Mouse (Mus musculus) left cerebral cortex, postnatal 25 days (tissue): ENCODE measurements around the gene Rab9. TPM values are rescaled to one million over a fixed set of nuclear protein-coding genes. Genes with fewer than 3 reads are reported as not detected.
"Not testable (repeated sequence)": the region's sequence is repeated elsewhere in the genome, so short reads cannot be mapped to it uniquely, and the experiment has no call there.

Experiments used
- DNase-seq, 2 experiments: peaks; one replicate each; pipeline ENCODE4 v3.0.0; 2022; ENCODE audit warnings: low spot score in 2 of 2, mixed read lengths in 1 of 2
- intact Hi-C: fragments of 180-260 bp; cut with DNase I; formaldehyde crosslinking; loops from one replicate; pipeline ENCODE4 v1.15.1; 2025
- total RNA-seq, 2 experiments: library from RNA; stranded (reverse); gene quantifications; 2 replicates each; pipeline ENCODE4 v1.2.3; 2021

Rab9 gene
- 10 to 100 TPM; 37.4 to 39.4 TPM for total RNA-seq

DNA sequence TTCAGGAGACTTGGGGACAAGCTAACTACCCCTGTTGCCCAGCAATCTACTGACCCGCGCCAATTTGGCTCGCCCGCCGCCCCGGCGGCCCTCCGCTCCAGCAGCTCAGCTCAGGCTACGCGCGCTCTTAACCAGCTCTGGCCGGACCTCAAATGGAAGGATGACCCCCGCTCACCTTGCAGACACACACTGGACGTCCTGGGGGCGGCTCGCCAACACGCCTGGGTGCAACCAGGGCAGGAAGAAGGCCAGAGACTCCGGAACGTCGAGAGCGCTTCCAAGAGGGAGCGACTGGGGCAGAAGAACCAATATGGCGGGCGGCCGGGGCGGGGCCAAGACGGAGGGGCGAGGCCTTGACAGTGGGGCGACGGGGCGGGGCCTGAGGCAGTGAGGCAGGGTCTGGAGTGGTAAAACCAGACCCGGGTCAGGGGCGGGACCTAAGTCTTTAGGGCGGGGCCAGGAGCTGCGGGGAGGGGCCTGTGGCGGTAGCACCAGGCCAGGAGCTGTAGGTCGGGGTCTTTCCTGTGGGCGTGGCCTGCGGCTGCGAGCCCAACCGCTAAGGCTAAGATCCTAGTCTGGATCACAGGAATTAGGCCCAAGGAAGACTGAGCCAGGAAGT is at the start of gene Rab9:
Gene Rab9 (minus strand): TSS at position 503 of the 619 bp plus-strand sequence.
- peak; percentile 79 to 88 for DNase-seq
- intact Hi-C loops, result loop anchor here (2.0 kb wide), 1 partner anchor 31 kb away; no protein-coding TSS in a partner anchor

DNA sequence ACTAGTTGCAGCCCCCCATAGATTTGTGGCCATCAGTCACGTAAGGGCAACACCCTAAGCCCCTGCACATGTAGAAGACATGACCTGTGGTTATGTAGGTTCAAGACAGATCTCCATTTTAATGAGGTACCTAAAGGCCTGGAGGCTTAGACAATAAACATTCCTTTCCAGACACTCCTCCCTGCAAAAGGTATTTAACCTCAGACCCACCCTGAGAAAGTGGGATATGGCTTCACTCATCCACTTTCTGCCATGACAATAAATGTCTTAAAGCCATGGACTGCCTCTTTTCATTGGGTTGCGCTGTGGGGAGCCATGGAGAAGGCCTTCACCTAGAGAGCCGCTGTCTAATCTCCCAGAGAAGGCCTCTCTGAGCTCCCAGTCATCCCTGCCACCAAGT is 48.5 kb upstream of the Rab9 start:
- intact Hi-C loops, result no loop called here
- DNase-seq, result no peak

DNA sequence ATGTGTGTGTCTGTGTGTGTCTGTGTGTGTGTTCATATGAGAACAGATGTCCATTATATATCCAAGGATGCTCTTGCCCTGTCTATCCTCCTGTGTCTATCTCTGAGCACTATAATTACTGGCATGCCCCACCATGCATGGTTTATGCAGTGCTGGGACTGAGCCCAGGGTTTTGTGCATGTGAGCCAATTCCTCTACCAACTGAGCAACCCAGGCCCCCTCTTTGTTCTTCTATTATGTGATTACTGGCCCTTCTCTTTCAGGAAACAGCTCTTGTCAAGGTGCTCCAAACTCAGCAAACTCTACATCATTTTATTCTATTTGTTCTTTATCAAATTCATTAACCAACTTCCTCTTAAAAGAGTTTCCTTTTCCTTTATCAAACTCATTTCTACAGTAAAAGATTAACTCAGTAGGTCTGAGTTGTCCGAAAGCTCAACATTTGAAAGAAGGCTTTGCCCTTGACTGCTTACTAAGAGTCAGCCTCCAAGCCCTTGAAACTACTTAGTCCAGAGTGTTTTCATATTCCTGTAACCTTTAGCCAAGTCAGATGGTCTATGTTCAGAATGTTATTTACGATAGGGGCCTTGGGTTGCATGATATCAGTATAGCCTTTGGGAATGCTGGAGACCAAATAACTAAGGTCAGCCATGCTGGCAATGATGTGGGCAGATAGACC is 46.1 kb upstream of the Rab9 start:
- intact Hi-C loops, result no loop called here

DNA sequence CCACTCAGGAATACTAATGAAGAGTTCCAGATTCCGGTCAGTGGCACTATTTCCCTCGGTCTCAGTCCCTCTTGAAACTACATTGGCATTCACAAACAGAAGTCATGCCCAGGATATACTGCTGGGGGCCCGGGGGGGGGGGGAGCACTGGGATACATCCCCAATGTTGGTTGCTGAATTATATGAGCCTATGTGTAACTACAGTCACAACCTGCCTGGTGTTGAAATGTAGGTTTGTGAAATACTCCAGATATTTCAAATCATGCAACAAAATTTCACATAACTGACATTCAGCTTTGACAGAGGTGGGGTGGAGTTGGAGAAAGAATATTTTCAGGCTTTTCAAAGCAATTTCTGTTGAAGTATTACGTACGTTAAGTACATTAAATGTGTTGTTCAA is 41.1 kb upstream of the Rab9 start:
- intact Hi-C loops, result no loop called here
- DNase-seq, result no peak

More for the DNA sequence above, 46.1 kb upstream of the Rab9 start:
- no peak for DNase-seq

DNA sequence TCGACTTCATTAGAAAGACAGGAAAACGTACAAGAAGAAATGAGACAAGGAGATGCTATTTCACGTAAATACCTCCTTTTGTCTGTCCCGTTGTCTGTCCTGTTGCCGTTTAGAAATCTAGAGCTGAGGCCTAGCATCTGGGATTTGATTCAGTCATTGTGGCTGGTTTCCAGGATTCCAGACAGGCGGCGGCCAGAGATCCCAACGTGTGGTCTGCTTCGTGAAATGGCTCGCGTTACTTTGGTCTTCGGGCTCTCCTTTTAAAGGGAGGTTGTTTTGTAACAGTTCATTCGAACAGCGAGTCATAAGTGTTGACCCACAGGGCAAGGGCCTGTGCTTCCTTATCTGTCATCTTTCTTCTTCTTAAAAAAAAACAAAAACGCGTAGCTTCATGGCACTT is 38.7 kb upstream of the Rab9 start, which contains the start of gene Tceanc:
Gene Tceanc (minus strand): TSS at position 223 of the 400 bp plus-strand sequence.
- intact Hi-C loops, result loop anchor here (10.0 kb wide), 1 partner anchor 106 kb away; no protein-coding TSS in a partner anchor
- DNase-seq, result no peak

DNA sequence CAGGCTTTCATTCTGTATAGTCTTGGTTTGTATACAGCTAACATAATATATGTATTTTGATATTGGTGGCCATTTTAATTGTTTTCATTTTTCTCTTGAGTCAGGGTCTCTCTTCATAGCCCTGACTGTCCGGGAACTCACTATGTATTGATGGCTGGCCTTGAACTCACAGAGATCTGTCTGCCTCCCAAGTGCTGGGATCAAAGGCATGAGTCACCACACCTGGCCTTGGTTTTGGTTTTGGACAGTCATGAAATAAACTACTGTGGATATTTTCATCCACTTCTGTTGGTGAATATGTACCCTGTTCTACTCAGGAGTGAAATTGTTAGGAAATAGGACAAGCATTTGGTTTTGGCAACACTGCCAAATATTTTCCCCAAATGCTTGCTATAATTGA is 37.0 kb upstream of the Rab9 start:
- intact Hi-C loops, result loop anchor here (10.0 kb wide), 1 partner anchor 108 kb away; no protein-coding TSS in a partner anchor

DNA sequence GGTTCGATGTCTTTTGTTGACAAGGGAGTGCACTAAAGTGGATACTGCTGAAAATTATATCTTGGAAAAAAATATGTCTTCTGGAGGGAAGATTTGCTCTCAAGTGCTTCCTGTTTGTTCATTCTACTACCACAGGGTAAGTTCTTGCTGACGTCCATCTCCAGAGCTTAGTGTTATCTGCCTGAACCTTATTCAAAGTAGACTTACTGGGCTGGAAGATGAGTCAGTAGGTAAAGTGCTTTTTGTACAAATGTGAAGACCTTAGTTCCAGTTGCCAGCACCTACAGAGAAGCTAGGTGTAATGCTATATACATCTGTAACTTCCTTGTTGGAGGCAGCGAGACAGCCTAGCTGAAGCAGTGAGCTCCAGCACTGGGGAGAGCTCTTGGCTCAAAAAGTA is 36.3 kb upstream of the Rab9 start:
- DNase-seq, result no peak
- intact Hi-C loops, result loop anchor here (10.0 kb wide), 1 partner anchor 109 kb away; no protein-coding TSS in a partner anchor

More for the DNA sequence above, 37.0 kb upstream of the Rab9 start:
- no peak for DNase-seq

DNA sequence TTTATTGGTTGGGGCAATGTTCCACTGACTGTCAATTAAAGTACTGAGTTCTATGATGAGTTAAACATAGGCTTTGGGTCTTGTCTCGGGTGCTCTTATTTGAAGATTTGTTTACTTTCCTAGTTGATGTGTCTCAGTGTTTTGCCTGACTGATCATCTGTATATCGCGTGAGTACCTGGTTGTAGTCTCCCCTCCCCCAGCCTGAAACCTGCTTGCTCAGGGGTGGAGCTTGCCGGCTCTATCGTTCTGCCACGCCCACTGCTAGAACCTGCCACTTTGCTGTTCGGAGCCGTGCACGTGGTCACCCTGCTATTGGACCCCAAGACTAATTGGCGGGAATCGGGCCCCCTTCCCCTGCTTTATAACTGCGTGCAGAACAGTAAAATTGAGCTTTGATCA is 34.4 kb upstream of the Rab9 start:
- intact Hi-C loops, result loop anchor here (5.0 to 10.0 kb wide), 2 partner anchors 72 to 111 kb away; partner anchors contain the start of genes Ofd1 and Trappc2
- DNase-seq, result not testable (repeated sequence)

DNA sequence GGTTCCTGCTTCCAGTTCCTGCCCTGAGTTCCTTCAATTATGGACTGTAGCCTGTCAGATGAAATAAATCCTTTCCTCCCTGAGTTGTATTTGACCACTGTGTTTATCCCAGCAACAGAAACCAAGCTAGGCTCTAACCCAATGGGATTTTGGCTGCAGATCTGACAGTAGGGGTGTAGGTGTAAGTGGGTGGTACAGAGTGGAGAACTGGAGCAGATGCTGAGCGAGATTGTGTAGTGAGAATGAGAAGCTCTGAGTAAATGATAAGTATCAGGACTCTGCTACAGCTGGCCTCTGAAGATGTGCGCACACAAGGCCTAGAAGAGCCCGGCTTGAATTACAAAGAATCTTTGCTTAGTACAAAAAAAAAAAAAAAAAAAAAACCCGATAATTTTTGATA is 32.4 kb upstream of the Rab9 start:
- peak in 1 of 2 experiments; percentile 61 for DNase-seq
- intact Hi-C loops, result loop anchor here (5.0 to 10.0 kb wide), 2 partner anchors 70 to 113 kb away; partner anchors contain the start of genes Ofd1 and Trappc2

DNA sequence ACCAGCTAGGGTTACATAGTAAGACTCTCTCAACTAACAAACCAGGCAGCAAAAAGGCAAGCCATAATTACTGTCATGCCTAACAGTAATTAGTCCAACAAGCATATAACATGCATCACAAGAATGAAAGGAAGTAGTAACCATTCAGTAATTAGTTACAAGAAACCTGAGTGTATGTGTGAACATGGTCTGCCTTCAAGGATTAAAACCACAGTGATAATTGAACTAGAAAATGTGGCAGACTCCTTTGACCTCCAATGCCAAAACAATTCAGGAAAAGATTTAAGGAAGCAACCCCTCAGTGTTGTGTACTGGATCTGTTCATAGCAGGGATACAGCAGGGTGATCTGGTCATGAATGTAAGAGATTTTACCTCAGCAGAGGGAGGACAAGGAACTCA is 31.4 kb upstream of the Rab9 start:
- intact Hi-C loops, result loop anchor here (2.0 to 10.0 kb wide), 3 partner anchors 32 to 114 kb away; partner anchors contain the start of genes Ofd1, Rab9 and Trappc2
- DNase-seq, result no peak

DNA sequence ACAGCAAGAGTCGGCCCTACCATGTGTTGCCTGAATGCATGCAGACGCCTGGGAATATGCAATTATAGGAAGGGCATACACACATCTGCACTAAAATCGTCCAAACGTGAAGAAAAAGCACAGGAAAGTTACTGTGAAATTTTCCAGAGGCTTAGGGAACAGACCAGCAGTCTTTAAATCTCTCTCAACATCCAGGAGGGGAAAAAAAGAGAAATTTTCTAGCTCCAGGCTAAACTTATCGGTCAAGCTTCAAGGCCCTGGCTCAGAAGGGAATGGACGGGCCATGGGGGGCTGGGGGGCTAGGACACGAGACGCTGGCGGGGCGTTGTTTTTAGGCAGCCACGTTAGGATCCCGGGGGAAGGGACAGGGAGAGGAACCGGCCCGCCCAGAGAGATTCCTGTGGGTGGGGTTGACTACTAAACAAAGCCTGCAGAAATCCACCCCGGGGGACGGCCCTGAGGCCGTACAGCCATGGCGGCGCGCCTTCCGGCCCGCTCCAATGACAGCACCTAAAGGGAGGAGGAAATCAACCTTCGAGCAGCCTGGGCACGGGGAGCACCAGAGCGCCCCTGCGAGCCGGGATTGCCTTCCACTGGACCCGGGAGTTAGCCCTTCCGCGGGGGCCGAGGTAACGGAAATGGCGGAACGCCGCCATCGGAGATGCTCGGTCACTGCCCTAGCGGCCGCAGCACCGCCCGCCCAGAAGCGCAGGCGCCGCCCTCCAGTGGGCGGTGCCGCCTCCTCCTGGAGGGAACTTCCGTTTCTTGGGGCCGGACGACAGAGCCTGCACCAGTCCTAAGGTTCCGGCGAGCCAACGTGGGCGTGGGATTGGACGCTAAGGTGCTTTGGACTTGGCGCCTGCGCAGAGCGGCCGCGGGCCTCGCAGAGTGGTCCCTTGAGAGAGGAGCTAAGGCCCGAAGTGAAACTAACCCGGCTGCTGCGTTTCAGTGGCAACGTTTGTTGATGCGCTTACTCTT is 30.4 kb upstream of the Rab9 start:
- intact Hi-C loops, result loop anchor here (2.0 to 10.0 kb wide), 3 partner anchors 31 to 115 kb away; partner anchors contain the start of genes Ofd1, Rab9 and Trappc2

DNA sequence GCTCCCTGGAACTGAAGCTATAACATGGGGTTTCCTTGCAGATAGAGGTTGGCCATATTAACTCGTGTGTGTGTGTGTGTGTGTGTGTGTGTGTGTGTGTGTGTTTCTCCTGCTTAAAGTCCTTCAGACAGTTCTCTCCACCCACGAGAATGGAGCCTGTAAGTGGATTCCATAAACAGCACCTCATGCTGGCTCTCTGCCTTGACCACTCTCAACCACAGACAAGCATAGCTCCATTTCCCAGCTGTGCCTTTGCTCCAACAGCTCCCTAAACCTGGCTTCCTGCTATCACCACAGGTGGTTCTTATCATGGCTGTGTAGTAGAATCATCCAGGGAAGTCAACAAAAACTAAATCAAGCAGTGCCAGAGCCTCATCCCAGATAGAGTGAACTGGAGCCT is 24.8 kb upstream of the Rab9 start:
- intact Hi-C loops, result no loop called here

More for the DNA sequence above, 30.4 kb upstream of the Rab9 start:
- DNase-seq, result peak; percentile 85 to 94

DNA sequence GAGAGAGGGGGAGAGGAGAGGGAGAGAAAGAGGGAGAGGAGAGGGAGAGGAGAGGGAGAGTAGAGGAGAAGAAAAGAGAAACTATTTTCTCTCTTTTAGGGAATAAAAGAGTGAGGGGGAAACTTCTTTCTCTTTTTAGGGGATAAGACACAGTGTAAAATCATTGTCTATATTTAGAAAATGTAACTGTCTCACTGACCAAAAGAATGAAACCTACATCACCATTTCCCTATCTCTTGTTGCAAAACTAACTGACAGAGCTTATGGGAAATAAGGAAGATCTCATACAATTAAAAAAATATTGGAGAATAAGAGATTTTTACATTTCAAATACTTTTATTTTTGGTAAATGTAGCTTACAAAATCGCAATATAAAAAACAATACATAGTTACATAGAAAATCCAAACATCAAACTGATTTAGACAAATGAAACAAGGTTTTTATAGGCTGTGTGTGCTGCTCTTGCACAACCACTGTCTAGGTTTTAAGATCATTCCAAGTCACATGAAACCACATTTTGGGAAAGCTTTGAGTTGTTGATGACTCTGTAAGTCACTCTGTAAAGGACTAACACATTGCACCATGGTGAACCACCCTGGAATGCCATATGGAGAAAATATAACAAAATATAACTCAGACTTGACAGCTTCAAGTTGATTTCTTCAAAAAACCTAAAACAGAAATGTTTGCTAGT is 20.0 kb upstream of the Rab9 start:
- DNase-seq, result no peak
- intact Hi-C loops, result no loop called here

More for the DNA sequence above, 24.8 kb upstream of the Rab9 start:
- DNase-seq, result no peak

DNA sequence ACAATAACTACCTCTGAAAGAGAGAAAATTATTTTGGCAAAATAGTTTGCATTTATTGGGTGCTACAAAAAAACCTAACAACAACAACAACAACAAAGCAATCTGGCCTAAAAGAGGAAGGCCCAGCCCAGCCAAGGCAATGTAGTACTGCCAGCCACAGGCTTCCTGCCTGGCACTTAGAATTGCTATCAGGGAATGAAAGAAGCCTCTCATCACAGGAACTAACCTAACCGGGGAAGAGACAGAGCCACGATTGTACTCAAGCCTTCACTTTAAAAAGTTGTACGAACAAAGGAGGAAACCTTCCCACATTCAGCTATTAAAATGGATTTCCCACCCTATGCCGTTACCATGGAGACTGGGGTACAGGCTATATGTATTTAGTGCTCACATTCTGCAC is 18.1 kb upstream of the Rab9 start:
- intact Hi-C loops, result no loop called here

DNA sequence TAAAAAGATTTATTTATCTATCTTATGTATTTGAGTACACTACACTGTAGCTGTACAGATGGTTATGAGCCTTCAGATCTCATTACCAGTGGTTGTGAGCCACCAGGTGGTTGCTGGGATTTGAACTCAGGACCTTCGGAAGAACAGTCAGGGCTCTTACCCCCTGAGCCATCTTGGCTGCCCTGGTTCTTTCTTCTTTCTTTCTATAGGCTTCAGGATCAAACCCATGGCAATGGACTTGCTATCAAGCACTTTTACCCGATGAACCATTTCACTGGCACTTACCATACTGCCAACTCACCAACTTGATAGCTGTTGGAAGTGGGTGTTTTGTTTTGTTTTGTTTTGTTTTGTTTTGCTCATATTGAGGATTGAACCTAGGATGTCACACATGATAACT is 15.4 kb upstream of the Rab9 start:
- no peak for DNase-seq
- intact Hi-C loops, result no loop called here

More for the DNA sequence above, 18.1 kb upstream of the Rab9 start:
- no peak for DNase-seq

DNA sequence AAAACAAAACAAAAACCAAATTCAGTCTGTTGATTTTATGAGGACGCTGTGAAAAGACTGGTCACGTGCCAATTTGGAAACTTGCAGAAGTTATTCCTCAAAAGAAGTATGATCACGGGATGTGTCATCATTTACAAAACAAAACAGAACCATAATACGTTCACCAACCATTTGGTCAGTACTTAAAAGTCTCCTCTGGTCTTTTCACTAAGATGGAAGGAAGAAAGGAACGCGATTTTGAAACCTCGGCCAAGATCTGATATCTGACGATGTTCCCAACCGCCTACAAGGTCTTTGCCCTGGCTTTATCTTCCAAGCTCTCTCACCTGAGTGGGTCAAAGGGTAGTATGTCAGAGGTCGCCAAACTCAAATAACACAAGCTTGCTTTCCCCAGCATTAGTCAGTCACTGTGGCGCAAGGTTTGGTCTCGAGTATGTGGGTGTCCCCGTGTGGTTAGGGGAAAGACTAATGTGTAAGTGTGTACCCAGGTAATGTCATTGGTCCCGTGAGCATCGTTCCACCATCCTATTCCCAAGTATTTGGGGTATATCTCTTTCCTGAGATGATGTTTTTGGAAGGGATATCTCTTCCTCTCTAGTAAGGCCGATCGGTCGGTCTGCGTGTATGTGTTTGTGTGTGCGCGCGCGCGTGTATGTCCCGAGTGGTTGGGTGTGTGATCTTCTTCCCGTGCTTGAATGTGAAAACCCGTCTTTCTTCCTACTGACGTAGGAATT is 869 bp downstream of the Rab9 start:
- no peak for DNase-seq
- intact Hi-C loops, result loop anchor here (2.0 kb wide), 1 partner anchor 32 kb away; no protein-coding TSS in a partner anchor

DNA sequence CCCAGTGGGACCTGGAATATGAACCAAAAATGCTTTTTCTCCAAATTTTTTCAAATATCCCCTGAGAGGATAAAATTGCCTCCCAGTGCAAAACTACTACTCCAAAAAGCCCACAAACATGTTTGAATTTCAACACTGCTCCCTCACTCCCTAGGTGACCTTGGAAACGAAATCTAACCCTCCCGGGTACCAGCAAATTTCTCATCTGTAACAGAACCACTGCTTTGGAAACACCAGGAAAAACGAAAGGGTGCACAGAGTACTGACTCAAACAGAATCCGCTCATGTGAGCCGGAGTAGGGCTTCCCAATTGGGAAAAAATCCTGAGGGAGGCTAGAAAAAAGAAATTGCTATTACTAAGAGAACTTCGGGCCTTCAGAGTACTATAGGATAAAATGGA is 2.3 kb downstream of the Rab9 start:
- intact Hi-C loops, result no loop called here

DNA sequence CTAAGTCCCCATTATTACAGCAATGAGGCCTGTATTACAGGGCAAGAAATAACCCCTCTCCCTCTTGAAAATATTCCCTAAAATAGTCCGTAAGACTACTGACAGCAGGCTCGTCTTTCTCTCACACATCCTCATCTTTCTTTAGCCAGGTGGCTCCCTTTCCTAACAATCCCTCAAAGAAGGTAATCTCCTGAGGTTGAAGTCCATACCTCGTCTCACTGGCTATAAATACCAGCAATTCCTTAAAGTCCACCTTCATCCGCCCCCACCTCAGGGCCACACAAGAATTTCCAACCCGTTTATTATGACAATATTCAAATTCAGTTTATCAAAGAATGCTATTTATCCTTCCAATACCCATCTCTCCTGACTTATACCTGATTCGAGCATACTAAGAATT is 7.1 kb downstream of the Rab9 start:
- intact Hi-C loops, result no loop called here

More for the DNA sequence above, 2.3 kb downstream of the Rab9 start:
- DNase-seq, result no peak

More for the DNA sequence above, 7.1 kb downstream of the Rab9 start:
- DNase-seq, result no peak
